Mouse (Mus musculus) megakaryocyte, adult 5-6 weeks (primary cell): ENCODE measurements at regions not wholly inside any gene's neighbourhood (a gene's known extent, or its start where the extent isn't known, plus 50 kb on each side); places are given as distances from the start of the nearest gene placed in this dataset.
A peak's percentile ranks its signal among the peaks of the same experiment; 100 is the strongest.

ENCODE experiments used
- ATAC-seq: 2 replicates; pipeline ENCODE4 v1.8.0; 2016; ENCODE audit warnings: mild to moderate bottlenecking, inconsistent platforms; ENCODE audit not compliant: poor library complexity, severe bottlenecking

- no peak for ATAC-seq
These were observed 62.2 kb upstream of the Teddm2 start for GRCm38 (mm10) chr1:153962161-153962720.

DNA sequence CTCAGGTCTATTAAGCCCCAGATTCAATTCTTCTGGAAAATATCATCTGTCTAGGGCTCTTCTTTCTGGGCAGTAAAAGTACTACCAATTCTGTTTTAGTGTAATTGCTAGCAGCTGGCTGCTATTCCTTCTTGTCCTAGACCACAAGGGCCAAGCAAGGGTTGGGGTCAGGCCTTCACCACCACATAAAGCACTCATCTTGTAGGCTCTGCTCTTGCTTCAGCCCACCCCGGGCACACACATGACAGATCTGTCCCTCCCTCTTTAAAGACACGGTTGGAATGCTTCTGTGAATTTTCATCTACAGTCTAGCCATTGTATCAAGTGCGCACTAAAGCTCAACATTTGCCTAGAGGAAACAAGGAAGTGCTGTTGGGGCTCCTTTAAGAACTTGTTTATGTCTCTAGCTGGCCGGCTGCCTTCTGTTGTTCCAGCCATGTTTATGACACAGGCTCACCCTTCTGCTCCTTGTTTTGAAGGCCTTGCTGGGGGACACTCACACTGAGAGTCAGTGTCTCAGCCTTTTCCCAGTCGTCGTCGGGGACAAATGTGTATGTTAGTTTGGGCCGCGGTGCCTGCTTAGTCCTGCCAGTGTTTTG lies 63.8 kb upstream of the Teddm2 start:
- no peak for ATAC-seq

DNA sequence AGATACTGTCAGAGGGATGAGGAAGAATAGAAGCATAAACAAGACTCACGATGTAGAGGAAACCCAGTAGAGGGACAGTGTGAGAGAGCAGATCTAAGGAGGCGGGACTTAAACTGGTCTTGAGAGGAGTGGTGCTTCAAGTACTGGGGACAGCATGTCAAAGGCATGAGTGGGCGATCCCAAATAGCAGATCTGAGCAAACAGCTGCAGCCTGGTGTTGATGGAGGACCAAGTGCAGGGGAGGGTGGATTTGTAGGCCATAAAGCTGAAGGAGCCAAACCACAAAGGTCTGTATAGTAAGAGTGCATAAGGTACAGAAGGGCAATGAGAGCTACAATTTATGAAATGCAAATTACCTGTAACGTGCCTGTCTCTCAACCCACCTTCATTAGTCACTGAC lies 69.4 kb upstream of the Teddm2 start:
- ATAC-seq = no peak

GRCm38 (mm10) chr1:153974300-153974699 lies 74.3 kb upstream of the Teddm2 start:
- ATAC-seq = no peak

- ATAC-seq = no peak
These were observed 78.1 kb upstream of the Teddm2 start for GRCm38 (mm10) chr1:153977963-153978726.

DNA sequence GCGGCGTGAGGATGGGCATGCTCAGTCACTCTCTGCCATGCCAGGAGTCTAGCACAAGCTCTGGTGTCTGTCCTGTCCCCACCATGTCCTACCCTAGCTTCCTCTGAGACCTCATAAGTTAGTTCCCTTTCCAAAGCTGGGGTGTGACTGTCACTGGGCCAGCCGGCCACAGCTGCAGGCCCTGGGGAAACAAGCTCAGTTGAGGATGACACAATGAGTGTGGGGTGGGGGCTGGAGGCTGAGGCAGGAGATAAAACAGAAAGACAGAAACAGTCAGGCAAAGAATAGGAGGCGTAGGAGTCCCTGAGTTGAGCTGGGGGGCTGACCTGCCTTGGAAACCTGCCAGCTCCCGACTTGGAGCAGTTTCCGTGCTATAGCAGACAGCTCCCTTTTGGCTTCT lies 80.9 kb upstream of the Teddm2 start:
- ATAC-seq = peak; percentile 96

DNA sequence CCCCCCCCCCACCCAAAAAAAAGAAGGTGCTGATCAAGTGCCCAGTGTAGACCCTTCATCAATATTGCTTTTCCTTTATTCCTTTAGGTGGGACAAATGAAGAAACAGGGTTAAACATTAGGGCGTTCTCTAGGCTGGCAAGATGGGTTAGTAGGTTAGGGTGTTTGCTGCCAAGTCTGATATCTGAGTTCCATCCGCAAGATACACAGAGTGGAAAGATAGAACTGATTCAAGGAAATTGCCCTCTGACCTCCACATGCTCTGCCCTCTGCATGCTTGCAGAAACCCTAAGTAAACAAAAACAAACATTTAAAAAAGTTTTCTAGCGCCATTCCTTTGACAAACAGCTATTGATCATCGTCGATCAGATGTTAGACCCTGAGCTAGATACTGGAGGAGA lies 85.6 kb upstream of the Teddm2 start:
- no peak for ATAC-seq

DNA sequence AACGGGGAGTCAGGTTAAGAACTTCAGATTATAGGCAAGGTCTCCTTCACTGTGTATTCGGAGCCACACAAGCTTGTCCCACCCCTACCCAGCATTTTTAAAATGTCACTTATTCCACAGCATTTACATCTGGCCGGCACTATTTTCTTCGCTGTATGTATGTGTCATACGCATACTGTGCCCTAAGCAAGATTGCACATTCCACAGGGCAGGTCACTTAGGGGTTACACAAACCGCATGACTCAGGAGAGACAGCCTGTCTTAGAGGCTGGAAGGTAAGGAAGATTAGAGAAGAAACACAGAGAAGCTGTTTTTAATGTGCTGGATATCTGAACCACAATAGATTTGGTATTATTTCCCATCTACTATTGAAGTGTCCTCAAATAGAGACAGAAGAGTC lies 86.6 kb upstream of the Teddm2 start:
- ATAC-seq = peak; percentile 71; the same call in 1 of the 2 replicates

GRCm38 (mm10) chr1:153988297-153988696 lies 88.3 kb upstream of the Teddm2 start:
- ATAC-seq = no peak

DNA sequence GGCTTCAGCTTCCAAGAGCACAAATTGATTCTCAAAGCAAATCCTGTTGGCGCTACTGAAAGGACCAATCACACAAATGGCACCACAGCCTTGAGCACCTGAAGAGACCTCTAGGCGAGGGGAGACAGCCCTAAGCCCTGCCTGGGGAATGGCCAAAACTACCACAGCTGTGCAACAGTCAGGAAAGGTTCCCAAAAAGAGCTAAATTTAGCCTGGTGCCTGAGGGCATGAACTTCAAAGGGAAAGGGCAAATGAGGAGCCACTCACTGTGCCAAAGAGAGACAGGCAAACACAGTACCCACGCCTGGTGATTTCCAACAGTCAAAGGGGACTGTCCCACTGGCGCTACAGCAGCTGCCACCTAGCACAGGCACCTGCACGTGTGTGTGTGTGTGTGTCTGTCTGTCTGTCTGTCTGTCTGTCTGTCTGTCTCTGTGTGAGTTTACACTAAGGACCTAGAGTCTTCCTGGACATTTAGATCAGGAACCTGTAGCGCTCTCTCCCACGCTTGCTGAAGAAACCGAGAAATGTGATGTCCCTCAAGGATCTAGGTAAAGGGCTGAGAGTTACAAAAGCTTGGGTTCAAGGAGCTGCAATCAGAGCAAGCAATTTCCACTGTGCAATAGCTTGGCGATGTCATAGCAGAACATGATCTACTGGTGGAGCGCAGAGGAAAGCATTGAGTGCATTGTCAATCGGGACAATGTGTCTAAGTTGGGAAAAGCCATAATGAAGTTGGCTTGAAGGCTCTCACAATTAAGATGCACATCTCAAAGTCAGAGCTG lies 90.8 kb upstream of the Teddm2 start:
- no peak for ATAC-seq

DNA sequence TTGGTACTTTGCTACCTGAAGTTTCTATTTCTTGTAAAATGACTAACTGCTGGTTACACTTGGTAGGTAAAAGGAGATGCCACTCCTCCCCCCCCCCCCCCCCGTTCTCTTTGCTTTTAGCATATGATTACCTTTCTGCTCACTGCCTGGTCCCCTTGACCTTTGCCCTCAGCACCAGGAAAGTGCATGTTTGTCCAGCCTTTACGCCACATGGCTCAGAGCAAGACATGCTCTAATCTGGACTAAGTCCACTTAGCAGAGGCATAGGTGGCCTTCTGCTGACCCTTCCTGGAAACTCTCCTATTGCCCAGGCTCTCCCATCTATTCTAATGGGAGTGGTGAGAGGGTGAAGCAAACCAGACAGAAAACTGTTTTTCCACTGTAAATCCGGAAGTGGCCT lies 92.4 kb upstream of the Teddm2 start:
- ATAC-seq = no peak

- no peak for ATAC-seq
These were observed 94.8 kb upstream of the Teddm2 start for GRCm38 (mm10) chr1:153994871-153995270.

- ATAC-seq = no peak
These were observed 97.5 kb upstream of the Teddm2 start for GRCm38 (mm10) chr1:153997201-153998181.

DNA sequence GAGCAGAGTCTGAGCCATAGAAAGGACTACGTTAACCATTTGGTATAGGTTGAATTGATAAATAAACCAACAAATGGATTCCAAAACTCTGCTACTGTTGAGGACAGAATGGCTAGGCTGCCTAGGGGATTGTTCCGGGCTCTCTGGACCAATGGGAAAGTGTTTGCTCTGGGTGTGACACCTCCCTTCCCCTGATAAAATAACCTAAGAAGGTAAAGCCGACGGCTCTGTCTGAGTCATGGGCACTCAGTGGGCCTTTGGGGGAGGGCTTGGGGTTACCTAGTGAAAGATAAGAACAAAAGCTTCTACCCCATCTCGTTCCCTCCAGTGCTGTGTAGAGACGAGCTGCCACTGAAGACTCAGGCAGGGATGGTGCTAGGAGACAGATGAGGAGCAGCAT lies 99.7 kb upstream of the Teddm2 start:
- no peak for ATAC-seq

- peak; percentile 76 for ATAC-seq
These were observed 103.6 kb upstream of the Teddm2 start for GRCm38 (mm10) chr1:154003669-154004068.

- ATAC-seq = no peak
These were observed 104.6 kb upstream of the Teddm2 start for GRCm38 (mm10) chr1:154004647-154005046.

DNA sequence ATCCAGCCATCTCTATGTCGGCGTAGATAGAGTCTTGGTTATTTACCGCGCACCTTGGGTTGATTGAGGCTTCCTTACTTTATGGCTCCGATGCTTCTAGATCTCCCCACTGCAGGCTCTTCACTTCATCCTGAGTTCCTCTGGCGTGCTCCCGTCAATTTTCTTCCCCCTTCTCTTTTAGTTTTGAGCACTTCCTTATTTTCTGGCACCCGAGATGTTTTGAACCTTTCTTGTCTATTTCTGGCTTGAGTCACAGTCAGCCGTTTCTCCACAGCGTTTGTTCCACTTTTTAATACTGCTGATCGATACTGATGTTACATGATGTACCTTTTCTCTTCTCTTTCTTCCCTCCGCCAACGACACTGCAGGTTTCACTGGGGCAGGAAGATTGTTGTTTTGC lies 106.0 kb upstream of the Teddm2 start:
- peak; percentile 68 for ATAC-seq

- ATAC-seq = no peak
These were observed 107.4 kb upstream of the Teddm2 start for GRCm38 (mm10) chr1:154007440-154007839.

DNA sequence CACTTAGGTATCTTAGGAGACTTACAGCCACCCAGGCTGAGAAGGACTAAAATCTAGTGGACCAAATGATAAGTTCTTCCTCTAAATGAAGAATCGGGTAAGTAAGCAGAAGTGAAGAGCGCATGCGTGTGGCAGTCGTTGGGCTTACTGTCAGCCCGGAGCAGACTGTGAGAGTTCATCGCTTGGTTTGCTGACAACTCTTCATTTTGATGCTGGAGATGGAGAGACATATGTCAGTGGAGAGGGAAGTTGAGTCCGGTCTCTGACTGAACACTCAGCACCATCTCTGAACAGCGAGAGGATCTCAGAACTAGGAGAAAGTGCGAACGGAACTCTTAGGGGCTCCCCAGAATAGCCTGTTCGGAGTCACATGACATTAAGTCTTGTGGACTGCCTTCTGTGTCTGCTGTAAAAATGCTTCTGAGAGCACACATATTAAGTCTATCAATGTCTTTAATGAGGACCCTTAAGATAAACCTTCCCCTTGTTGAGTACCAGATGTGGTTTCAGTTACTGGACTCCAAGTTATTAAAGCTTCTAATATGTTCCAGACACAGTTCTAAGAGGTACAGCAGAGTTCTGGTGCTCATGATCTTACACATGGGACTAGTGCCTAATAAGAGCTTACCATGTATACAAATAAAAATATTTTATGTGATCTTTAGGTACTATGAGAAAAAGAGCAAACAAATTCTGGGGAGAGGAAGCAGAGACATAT lies 108.7 kb upstream of the Teddm2 start:
- no peak for ATAC-seq

DNA sequence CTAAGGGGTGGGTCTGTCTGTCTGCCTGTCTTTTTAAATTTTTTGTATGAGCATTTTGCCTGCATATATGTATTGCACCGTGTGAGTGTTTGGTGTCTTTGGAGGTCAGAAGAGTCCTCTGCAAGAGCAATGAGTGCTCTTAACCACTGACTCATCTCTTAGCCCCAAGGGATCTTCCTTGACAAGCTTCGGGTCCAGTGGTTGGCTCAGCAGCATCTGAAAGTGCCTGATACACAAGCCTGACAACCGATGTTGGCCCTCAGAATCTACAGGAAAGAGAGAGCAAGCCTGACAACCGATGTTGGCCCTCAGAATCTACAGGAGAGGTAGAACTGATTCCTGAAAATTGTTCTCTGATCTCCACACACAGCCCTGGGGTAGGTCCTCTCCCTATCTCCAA lies 110.7 kb upstream of the Teddm2 start:
- no peak for ATAC-seq
